In genomic region chr9:36783921-36784320, GRCm38 (mm10) we compare ENCODE assay signal across 14 mouse cellular contexts.
"Had no signal": no experiment of that assay in that cellular context is flagged by ENCODE, and none has a peak within 500 bp of the region (broad histone marks: within the 10 kb centered on the region; RNA-seq: fewer than 3 reads in every experiment).

No protein-coding gene starts in this region.

- DNase-seq: gastrocnemius, postnatal 14 days; gastrocnemius, postnatal 36 days; heart, adult 18-20 months; heart, postnatal 10 days; kidney, adult 11 months; kidney, adult 2 months; kidney, adult 9 months; kidney, postnatal 14 days; kidney, postnatal 36 days; layer of hippocampus, adult 9-11 months; layer of hippocampus, postnatal 36 days; liver; liver, embryonic 13.5 days; liver, postnatal 0 days had no signal
